Mouse (Mus musculus) hindbrain, embryonic 14.5 days (tissue): Measurements from ENCODE around the gene Depdc5. TPM values are rescaled to one million over a fixed set of nuclear protein-coding genes. Genes with fewer than 3 reads are reported as not detected.
"Not testable (repeated sequence)": the region's sequence is repeated elsewhere in the genome, so short reads cannot be mapped to it uniquely, and the experiment has no call there.

Experiments used
- ATAC-seq: fragments of 200-750 bp; cut with Nextera tagmentation; 2 replicates; pipeline ENCODE4 v1.8.0; 2017; ENCODE audit warnings: moderate number of reproducible peaks, mild to moderate bottlenecking, moderate TSS enrichment, moderate library complexity; ENCODE audit not compliant: low FRiP score
- DNase-seq: peaks from one replicate; pipeline ENCODE4 v3.0.0-alpha.2; 2015; ENCODE audit warnings: low spot score
- H3K27ac ChIP-seq: fragments of 300-500 bp; sonication (generic); 2 replicates; pipeline ENCODE4 v1.5.1; 2014; ENCODE audit warnings: mild to moderate bottlenecking, moderate library complexity
- H3K27me3 ChIP-seq: fragments of 300-500 bp; sonication (generic); 2 replicates; pipeline ENCODE4 v1.6.1; 2014; ENCODE audit warnings: mild to moderate bottlenecking, low read length, mixed read lengths; ENCODE audit not compliant: control insufficient read depth, insufficient read depth
- H3K36me3 ChIP-seq: fragments of 300-500 bp; sonication (generic); replicated peaks from 2 replicates; pipeline ENCODE4 v1.6.1; 2014; ENCODE audit not compliant: control insufficient read depth, insufficient read depth
- H3K4me1 ChIP-seq: fragments of 300-500 bp; sonication (generic); replicated peaks from 2 replicates; pipeline ENCODE4 v1.6.1; 2014; ENCODE audit warnings: antibody characterized with exemption, low read length, mixed read lengths; ENCODE audit not compliant: control insufficient read depth, insufficient read depth
- H3K4me2 ChIP-seq: fragments of 300-500 bp; sonication (generic); replicated peaks from 2 replicates; pipeline ENCODE4 v1.6.1; 2014; ENCODE audit warnings: mild to moderate bottlenecking, moderate library complexity
- H3K4me3 ChIP-seq: fragments of 300-500 bp; sonication (generic); replicated peaks from 2 replicates; pipeline ENCODE4 v1.5.1; 2014; ENCODE audit warnings: mild to moderate bottlenecking, low read length
- H3K9ac ChIP-seq: fragments of 300-500 bp; sonication (generic); 2 replicates; pipeline ENCODE4 v1.6.1; 2014
- H3K9me3 ChIP-seq: fragments of 300-500 bp; sonication (generic); 2 replicates; pipeline ENCODE4 v1.6.1; 2016; ENCODE audit warnings: low read length; ENCODE audit not compliant: control insufficient read depth
- WGBS: fragments of 180-500 bp; shearing (Covaris S2); extraction: QIAGEN DNeasy Blood & Tissue Kit; methylation state at CpG from one replicate; pipeline ENCODE4 v1.1.7; 2014; 5-methylcytosine and 5-hydroxymethylcytosine counted together
- polyA plus RNA-seq: library from polyadenylated mRNA; unstranded; fragments of >200 nt; fragmentation: Nextera tagmentation; extraction: Ambion mirVana; gene quantifications from 2 replicates; pipeline ENCODE4 v1.2.1, GENCODE M21; 2014

Depdc5 gene
- polyA plus RNA-seq, 1 experiment from 2014 or later = 27.7 TPM

DNA sequence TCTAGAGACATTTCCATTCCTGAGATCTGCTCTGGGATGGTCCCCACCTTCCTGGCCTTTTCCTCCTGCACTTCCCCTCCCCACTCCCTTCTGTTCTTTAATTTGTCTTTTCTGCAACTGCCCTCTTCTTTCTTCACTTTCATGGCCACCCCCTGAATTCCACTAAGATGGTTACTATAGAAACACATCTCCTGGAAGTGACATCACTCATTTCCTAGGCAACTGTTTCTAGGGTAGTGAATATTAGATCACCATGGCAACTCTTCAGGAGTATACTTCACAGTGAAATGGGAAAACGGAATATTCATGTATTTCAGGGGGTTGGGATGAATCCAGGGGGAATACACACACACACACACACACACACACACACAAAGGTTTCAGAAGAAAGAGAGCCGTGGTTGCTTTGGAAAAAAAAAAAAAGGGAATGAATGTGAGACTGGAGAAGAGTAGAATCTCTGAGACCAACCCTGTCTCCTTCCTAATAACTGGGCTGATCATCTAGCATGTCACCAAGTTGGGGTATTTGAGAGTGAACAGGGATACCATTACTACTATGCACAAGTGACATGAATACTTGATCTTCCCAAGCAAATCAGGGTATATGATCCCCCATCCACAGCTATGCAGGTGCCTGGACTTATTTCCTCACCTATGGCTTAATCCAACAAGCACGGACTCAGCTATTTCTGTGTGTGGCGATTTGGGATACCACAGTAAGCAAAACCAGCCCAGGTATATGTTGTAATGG is 167.1 kb downstream of the Depdc5 start:
- H3K27ac ChIP-seq = peak overlapping the region; percentile 56
- peaks cover 25% of the 10 kb centered on the region for H3K4me1 ChIP-seq
- ATAC-seq = peak; percentile 79
- no peak overlapping the region for H3K9ac ChIP-seq
- DNase-seq = peak; percentile 80
- WGBS = 44% methylated on average over 4 of the region's 4 CpGs
- H3K27me3 ChIP-seq = no peaks in the 10 kb centered on the region
- H3K36me3 ChIP-seq = peaks cover 24% of the 10 kb centered on the region
- no peak overlapping the region for H3K4me3 ChIP-seq
- no peaks in the 10 kb centered on the region for H3K9me3 ChIP-seq
- H3K4me2 ChIP-seq = no peak overlapping the region; the same call in 1 of the 2 replicates

DNA sequence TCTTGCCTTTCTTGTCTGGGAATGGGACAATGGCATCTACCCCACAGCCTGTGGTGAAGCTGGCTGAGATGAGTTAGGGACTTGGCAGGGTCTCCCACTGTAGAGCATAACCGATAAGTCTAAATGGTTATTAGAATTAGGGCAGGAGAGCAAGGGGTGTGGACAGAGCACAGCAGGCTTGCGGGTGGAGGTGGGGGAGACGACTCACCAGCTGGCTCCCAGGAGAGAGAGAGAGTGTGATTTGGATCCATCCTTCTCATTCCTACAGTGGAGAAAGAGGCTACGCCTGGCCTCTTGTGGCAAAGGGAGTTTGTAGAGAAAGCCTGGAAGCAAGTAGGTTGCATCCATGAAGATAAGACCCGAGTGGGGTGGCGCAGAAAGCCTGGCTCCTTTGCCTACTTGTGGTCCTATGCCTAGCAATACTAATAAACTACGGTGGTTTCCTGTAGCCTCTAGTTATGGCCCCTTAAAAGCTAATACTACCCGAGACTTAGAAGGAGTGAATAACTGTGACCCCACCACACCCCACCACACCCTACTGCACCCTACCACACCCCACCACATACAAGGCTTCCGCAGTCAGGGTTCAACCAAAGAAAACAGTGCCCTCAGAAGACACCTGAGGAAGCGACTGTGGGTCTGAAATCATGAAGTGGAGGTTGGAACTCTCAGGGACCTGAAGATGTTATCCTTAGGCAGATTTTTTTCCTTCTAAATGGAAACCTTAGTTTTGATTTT is 168.7 kb downstream of the Depdc5 start:
- DNase-seq (no peak), ATAC-seq (no peak)
- Histone ChIP-seq H3K4me3 (no peak overlapping the region), H3K4me2 (no peak overlapping the region), H3K27me3 (no peaks in the 10 kb centered on the region), H3K27ac (0 out of 2 replicates have a peak overlapping the region, but pooled peaks have one; percentile 17), H3K9me3 (no peaks in the 10 kb centered on the region), H3K9ac (no peak overlapping the region), H3K36me3 (peaks cover 12% of the 10 kb centered on the region), H3K4me1 (peaks cover 25% of the 10 kb centered on the region)
- 83% methylated on average over 10 of the region's 10 CpGs for WGBS

DNA sequence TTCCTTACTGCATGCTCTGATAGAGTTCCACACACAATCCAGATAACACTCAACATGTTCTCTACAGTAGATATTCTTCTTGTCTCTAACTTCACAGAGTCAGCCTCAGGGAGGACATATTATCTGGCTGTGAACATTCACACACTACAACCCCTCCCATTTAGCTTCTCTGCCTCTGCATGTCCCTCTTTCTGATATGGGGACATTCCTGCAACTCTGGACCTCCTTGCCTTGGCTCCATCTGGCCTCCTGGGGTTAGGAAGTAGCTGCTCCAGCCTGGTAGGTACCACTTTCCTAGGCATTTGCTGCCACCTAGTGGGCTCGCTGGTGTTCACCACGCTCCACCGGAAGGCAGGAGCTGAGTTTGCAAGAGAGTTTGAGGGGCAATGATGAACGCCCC is 169.6 kb downstream of the Depdc5 start:
- ATAC-seq = peak; percentile 66
- H3K4me3 ChIP-seq = no peak overlapping the region
- H3K27ac ChIP-seq = no peak overlapping the region
- no peaks in the 10 kb centered on the region for H3K9me3 ChIP-seq
- H3K9ac ChIP-seq = no peak overlapping the region
- no peaks in the 10 kb centered on the region for H3K27me3 ChIP-seq
- peak; percentile 92 for DNase-seq
- no peak overlapping the region for H3K4me2 ChIP-seq
- H3K4me1 ChIP-seq = peaks cover 25% of the 10 kb centered on the region
- WGBS = 2% methylated on average over 4 of the region's 4 CpGs
- H3K36me3 ChIP-seq = peaks cover 7% of the 10 kb centered on the region

DNA sequence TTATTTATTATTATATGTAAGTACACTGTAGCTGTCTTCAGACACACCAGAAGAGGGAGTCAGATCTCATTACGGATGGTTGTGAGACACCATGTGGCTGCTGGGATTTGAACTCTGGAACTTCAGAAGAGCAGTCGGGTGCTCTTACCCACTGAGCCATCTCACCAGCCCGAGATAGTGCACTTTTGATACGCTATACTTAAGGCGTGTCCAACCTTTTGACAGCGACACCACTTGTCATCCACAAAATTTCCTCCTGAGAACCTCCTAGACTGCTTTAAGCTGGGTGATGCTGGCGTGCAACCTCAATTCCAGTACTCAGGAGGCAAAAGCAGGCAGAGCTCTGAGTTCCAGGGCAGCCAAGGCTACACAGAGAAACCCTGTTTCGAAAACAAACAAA is 170.1 kb downstream of the Depdc5 start:
- WGBS = 44% methylated on average over 8 of the region's 8 CpGs
- not testable (repeated sequence) for H3K9ac ChIP-seq, H3K27ac ChIP-seq, ATAC-seq, DNase-seq, H3K9me3 ChIP-seq, H3K27me3 ChIP-seq, H3K4me2 ChIP-seq, H3K4me3 ChIP-seq, H3K36me3 ChIP-seq
- peaks cover 25% of the 10 kb centered on the region for H3K4me1 ChIP-seq

DNA sequence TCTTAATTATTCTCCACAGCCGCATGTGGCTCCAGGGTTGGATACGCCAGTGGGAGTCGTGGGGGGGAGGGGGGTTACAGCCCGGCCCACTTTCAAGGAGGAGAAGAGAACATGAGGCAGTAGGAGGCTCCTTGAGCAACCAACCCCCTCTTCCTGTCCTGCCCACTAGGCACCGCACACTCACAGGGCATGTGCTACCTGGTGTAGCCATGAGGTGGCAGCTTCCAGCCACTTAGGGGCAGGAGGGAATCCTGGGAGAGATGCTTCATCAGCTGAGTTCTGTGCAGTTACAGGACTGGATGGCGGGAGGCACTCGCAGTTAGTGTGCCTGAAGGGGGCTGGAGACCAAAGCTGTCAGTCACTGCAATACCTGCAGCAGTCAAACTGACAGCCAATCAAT is 170.6 kb downstream of the Depdc5 start:
- WGBS = 22% methylated on average over 7 of the region's 7 CpGs
- no peaks in the 10 kb centered on the region; the same call in 1 of the 2 replicates for H3K36me3 ChIP-seq
- no peak for ATAC-seq

DNA sequence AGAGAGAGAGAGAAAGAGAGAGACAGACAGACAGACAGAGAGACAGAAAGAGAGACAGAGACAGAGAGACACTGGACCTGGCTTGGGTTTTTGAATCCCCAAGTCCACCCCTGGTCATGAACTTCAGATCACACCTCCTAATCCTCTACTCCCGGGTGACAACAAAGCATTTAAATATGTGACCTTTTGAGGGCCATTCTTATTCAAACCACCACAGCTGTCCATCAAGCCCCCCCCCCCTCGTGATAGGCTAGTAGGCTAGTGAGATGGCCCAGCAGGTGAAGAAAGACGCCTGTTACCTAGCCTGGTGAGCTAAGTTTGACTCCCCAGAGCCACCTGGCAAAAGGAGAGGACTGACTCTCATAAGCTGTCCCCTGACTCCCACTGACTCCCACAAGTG is 171.4 kb downstream of the Depdc5 start:
- 46% methylated on average over 3 of the region's 3 CpGs for WGBS
- Histone ChIP-seq H3K4me3 (no peak overlapping the region), H3K27me3 (no peaks in the 10 kb centered on the region), H3K4me2 (no peak overlapping the region), H3K9me3 (no peaks in the 10 kb centered on the region), H3K27ac (no peak overlapping the region), H3K9ac (no peak overlapping the region), H3K4me1 (peaks cover 21% of the 10 kb centered on the region), H3K36me3 (no peaks in the 10 kb centered on the region)
- ATAC-seq (no peak), DNase-seq (no peak)

More for the DNA sequence above, 170.6 kb downstream of the Depdc5 start:
- Histone ChIP-seq H3K4me1 (peaks cover 25% of the 10 kb centered on the region), H3K9me3 (no peaks in the 10 kb centered on the region), H3K4me3 (no peak overlapping the region), H3K27ac (no peak overlapping the region), H3K9ac (no peak overlapping the region), H3K4me2 (no peak overlapping the region), H3K27me3 (no peaks in the 10 kb centered on the region)
- DNase-seq = no peak

DNA sequence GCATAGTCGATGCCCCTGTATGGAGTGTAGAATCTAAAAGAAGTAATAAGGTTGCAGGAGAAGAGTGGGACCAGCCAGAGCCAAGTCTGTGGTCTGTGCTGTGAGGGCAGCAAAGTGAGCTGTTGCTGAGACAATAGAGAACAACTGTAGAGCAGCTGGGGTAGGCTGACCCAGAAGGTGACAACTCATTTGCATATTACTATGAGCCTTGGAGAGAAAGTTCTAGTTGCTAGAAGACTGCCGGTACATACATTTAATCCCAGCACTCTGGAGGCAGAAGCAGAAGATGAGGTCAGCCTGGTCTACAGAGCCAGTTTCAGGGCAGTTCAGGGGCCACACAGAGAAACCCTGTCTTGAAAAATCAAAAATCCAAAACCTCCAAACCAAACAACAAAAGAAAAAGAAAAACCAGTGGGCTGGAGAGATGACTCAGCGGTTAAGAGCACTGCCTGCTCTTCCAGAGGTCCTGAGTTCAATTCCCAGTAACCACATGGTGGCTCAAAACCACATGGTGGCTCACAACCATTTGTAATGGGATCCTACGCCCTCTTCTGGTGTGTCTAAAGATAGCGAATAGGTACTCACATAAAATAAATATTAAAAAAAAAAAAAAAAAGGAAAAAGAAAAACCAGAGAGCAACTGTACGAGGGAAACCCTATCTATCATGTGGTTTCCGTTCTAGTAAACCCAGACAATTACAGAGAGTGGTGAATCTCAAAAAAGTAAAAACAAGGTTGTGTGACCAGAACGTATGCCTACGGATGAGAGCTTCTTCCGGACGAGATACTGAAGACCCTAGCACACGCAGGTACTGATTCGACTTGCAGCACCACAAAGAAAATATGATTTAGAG is 175.4 kb downstream of the Depdc5 start:
- DNase-seq = no peak
- no peak overlapping the region for H3K27ac ChIP-seq
- H3K4me1 ChIP-seq = no peaks in the 10 kb centered on the region
- H3K4me3 ChIP-seq = no peak overlapping the region
- H3K36me3 ChIP-seq = no peaks in the 10 kb centered on the region
- no peaks in the 10 kb centered on the region for H3K9me3 ChIP-seq
- peak overlapping the region; percentile 43 for H3K4me2 ChIP-seq
- no peak for ATAC-seq
- 50% methylated on average over 13 of the region's 13 CpGs for WGBS
- H3K9ac ChIP-seq = no peak overlapping the region
- no peaks in the 10 kb centered on the region for H3K27me3 ChIP-seq

DNA sequence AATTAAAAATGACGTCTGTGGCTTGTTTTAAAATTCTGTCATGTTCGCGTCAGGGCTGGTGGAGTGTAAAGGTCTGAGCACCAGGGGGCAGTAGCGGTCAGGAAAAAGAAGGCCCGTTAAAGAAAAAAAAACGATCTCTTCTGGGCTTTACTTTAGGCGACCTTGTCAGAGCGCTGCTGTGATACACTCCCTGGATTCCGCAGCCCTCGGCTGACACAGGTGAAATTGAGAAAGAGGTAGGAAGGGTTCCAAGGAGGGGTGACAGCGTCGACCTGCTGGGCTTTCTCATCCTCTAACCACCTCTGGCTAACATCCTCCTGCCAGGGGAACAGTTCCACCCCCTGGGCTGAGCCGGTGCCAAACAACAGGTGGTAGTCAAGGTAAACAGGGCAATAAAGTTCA is 176.0 kb downstream of the Depdc5 start:
- H3K4me3 ChIP-seq = no peak overlapping the region
- H3K9ac ChIP-seq = no peak overlapping the region
- no peaks in the 10 kb centered on the region for H3K36me3 ChIP-seq
- no peaks in the 10 kb centered on the region for H3K27me3 ChIP-seq
- no peak overlapping the region for H3K27ac ChIP-seq
- no peaks in the 10 kb centered on the region for H3K4me1 ChIP-seq
- peak; percentile 88 for DNase-seq
- peak overlapping the region; percentile 43 for H3K4me2 ChIP-seq
- H3K9me3 ChIP-seq = no peaks in the 10 kb centered on the region
- 6% methylated on average over 13 of the region's 13 CpGs for WGBS
- ATAC-seq = no peak; the same call in 1 of the 2 replicates

DNA sequence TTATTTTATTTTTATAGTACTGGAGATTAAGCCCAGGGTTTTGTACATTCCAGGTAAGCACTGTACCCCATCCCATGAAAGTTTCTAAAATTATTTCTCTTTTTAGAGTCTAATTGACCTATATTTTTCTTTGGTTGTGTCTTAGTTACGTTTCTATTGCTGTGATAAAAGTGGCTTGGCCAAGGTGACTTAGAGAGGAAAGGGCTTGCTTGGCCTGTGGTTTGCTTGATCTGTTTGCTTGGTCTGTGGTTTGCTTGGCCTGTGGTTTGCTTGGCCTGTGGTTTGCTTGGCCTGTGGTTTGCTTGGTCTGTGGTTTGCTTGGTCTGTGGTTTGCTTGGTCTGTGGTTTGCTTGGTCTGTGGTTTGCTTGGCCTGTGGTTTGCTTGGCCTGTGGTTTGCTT is 177.2 kb downstream of the Depdc5 start:
- not testable (repeated sequence) for H3K9me3 ChIP-seq, ATAC-seq, H3K36me3 ChIP-seq, H3K4me3 ChIP-seq, H3K4me1 ChIP-seq, DNase-seq, H3K4me2 ChIP-seq, H3K27ac ChIP-seq, H3K9ac ChIP-seq, H3K27me3 ChIP-seq
- 92% methylated on average over 1 of the region's 1 CpGs for WGBS
